Mouse (Mus musculus): ENCODE measurements around the gene Snx33. TPM values are rescaled to one million over a fixed set of nuclear protein-coding genes. Genes with fewer than 3 reads are reported as not detected.
"Not testable (repeated sequence)": the region's sequence is repeated elsewhere in the genome, so short reads cannot be mapped to it uniquely, and the experiment has no call there.

Gene Snx33
- polyA plus RNA-seq, 2 experiments = 0.66 to 0.74 TPM

GRCm38 (mm10) chr9:56947481-56947880 lies 19.3 kb upstream of the Snx33 start:
- H3K36me3 ChIP-seq (replicated peaks; ENCODE audit: control insufficient read depth, insufficient read depth, low read depth); H3K9ac ChIP-seq (replicated peaks); H3K27ac ChIP-seq; H3K4me2 ChIP-seq (ENCODE audit: low read depth); H3K9me3 ChIP-seq (ENCODE audit: control insufficient read depth, low read length); H3K27me3 ChIP-seq (ENCODE audit: control insufficient read depth, insufficient read depth, low read length); H3K4me3 ChIP-seq (ENCODE audit: insufficient read depth in 1 of 2, low read depth in 2 of 2, low read length in 2 of 2); DNase-seq (ENCODE audit: low read depth in 3 of 3, low spot score in 3 of 3); ATAC-seq (ENCODE audit: insufficient read depth): not testable (repeated sequence)
- peaks cover 8 to 11% of the 10 kb centered on the region in 2 experiments for H3K4me1 ChIP-seq (replicated peaks; ENCODE audit: control insufficient read depth in 2 of 2, insufficient read depth in 2 of 2, low read length in 1 of 2)
- WGBS (ENCODE audit: insufficient replicate concordance) = 18% methylated on average over 3 of the region's 3 CpGs
- TF ChIP-seq CTCF (IDR thresholded peaks at IDR 0.05; ENCODE audit: low read depth) = peak; percentile 72

GRCm38 (mm10) chr9:56938374-56938773 lies 10.2 kb upstream of the Snx33 start:
- DNase-seq (ENCODE audit: low read depth in 3 of 3, low spot score in 3 of 3) = no peak
- Histone ChIP-seq H3K27ac (no peak overlapping the region), H3K36me3 (replicated peaks; ENCODE audit: control insufficient read depth, insufficient read depth, low read depth) (no peaks in the 10 kb centered on the region; the same call in 1 of the 2 replicates), H3K9ac (replicated peaks) (peak overlapping the region; percentile 79), H3K4me1 (replicated peaks; ENCODE audit: control insufficient read depth in 2 of 2, insufficient read depth in 2 of 2, low read length in 1 of 2) (peaks cover 7 to 11% of the 10 kb centered on the region in 2 experiments; a peak in 3 of 4 replicates), H3K27me3 (ENCODE audit: control insufficient read depth, insufficient read depth, low read length) (no peaks in the 10 kb centered on the region), H3K4me3 (ENCODE audit: insufficient read depth in 1 of 2, low read depth in 2 of 2, low read length in 2 of 2) (peak overlapping the region; percentile 68), H3K9me3 (ENCODE audit: control insufficient read depth, low read length) (no peaks in the 10 kb centered on the region), H3K4me2 (ENCODE audit: low read depth) (peak overlapping the region; percentile 77)
- 0% methylated on average over 7 of the region's 7 CpGs for WGBS (ENCODE audit: insufficient replicate concordance)
- TF ChIP-seq EP300 (IDR thresholded peaks at IDR 0.05; ENCODE audit: low read depth) = no peak
- no peak for TF ChIP-seq CTCF (IDR thresholded peaks at IDR 0.05; ENCODE audit: low read depth)
- no peak for ATAC-seq (ENCODE audit: insufficient read depth)

GRCm38 (mm10) chr9:56937223-56938160 lies 9.3 kb upstream of the Snx33 start, which contains the start of gene Imp3:
Gene Imp3 (plus strand): TSS chr9:56937475.
- peak; percentile 91 for ATAC-seq (ENCODE audit: insufficient read depth)
- under 1% methylated on average over 73 of the region's 73 CpGs for WGBS (ENCODE audit: insufficient replicate concordance)

GRCm38 (mm10) chr9:56936861-56937222 lies 8.7 kb upstream of the Snx33 start:
- Histone ChIP-seq H3K9me3 (ENCODE audit: control insufficient read depth, low read length) (no peaks in the 10 kb centered on the region), H3K27me3 (ENCODE audit: control insufficient read depth, insufficient read depth, low read length) (no peaks in the 10 kb centered on the region), H3K36me3 (replicated peaks; ENCODE audit: control insufficient read depth, insufficient read depth, low read depth) (no peaks in the 10 kb centered on the region; the same call in 1 of the 2 replicates), H3K27ac (peak overlapping the region; percentile 67), H3K9ac (replicated peaks) (peak overlapping the region; percentile 62), H3K4me1 (replicated peaks; ENCODE audit: control insufficient read depth in 2 of 2, insufficient read depth in 2 of 2, low read length in 1 of 2) (peaks cover 7 to 11% of the 10 kb centered on the region in 2 experiments; a peak in 3 of 4 replicates), H3K4me3 (ENCODE audit: insufficient read depth in 1 of 2, low read depth in 2 of 2, low read length in 2 of 2) (peak overlapping the region; percentile 63 to 68), H3K4me2 (ENCODE audit: low read depth) (peak overlapping the region; percentile 90)
- TF ChIP-seq CTCF (IDR thresholded peaks at IDR 0.05; ENCODE audit: low read depth) = no peak
- no peak for TF ChIP-seq EP300 (IDR thresholded peaks at IDR 0.05; ENCODE audit: low read depth)
- 12% methylated on average over 6 of the region's 6 CpGs for WGBS (ENCODE audit: insufficient replicate concordance)
- ATAC-seq (ENCODE audit: insufficient read depth) (no peak), DNase-seq (ENCODE audit: low read depth in 3 of 3, low spot score in 3 of 3) (no peak)

More at GRCm38 (mm10) chr9:56937223-56938160, 9.3 kb upstream of the Snx33 start, which contains the start of gene Imp3:
- Histone ChIP-seq H3K36me3 (replicated peaks; ENCODE audit: control insufficient read depth, insufficient read depth, low read depth) (no peaks in the 10 kb centered on the region; the same call in 1 of the 2 replicates), H3K27me3 (ENCODE audit: control insufficient read depth, insufficient read depth, low read length) (no peaks in the 10 kb centered on the region), H3K27ac (peak within 1 kb of the TSS; percentile 67), H3K4me1 (replicated peaks; ENCODE audit: control insufficient read depth in 2 of 2, insufficient read depth in 2 of 2, low read length in 1 of 2) (peaks cover 7 to 11% of the 10 kb centered on the region in 2 experiments; a peak in 3 of 4 replicates), H3K4me3 (ENCODE audit: insufficient read depth in 1 of 2, low read depth in 2 of 2, low read length in 2 of 2) (peak within 1 kb of the TSS; percentile 68), H3K4me2 (ENCODE audit: low read depth) (peak within 1 kb of the TSS; percentile 90), H3K9me3 (ENCODE audit: control insufficient read depth, low read length) (no peaks in the 10 kb centered on the region), H3K9ac (replicated peaks) (peak within 1 kb of the TSS; percentile 79)
- peak; percentile 93 to 95 (median 95) for DNase-seq (ENCODE audit: low read depth in 3 of 3, low spot score in 3 of 3)
- TF ChIP-seq CTCF (IDR thresholded peaks at IDR 0.05; ENCODE audit: low read depth) = peak; percentile 46; the same call in 1 of the 2 replicates
- TF ChIP-seq EP300 (IDR thresholded peaks at IDR 0.05; ENCODE audit: low read depth) = no peak

- TF ChIP-seq EP300 (IDR thresholded peaks at IDR 0.05; ENCODE audit: low read depth) = no peak
- TF ChIP-seq CTCF (IDR thresholded peaks at IDR 0.05; ENCODE audit: low read depth) = no peak
- DNase-seq (ENCODE audit: low read depth in 3 of 3, low spot score in 3 of 3) (no peak), ATAC-seq (ENCODE audit: insufficient read depth) (no peak)
- WGBS (ENCODE audit: insufficient replicate concordance) = 40% methylated on average over 1 of the region's 1 CpGs
- no peak overlapping the region for H3K4me3 ChIP-seq (ENCODE audit: insufficient read depth in 1 of 2, low read depth in 2 of 2, low read length in 2 of 2)
- H3K4me2 ChIP-seq (ENCODE audit: low read depth) = no peak overlapping the region
- H3K36me3 ChIP-seq (replicated peaks; ENCODE audit: control insufficient read depth, insufficient read depth, low read depth) = no peaks in the 10 kb centered on the region
- H3K9ac ChIP-seq (replicated peaks) = no peak overlapping the region
- no peaks in the 10 kb centered on the region; the same call in 1 of the 2 replicates for H3K27me3 ChIP-seq (ENCODE audit: control insufficient read depth, insufficient read depth, low read length)
- no peaks in the 10 kb centered on the region for H3K4me1 ChIP-seq (replicated peaks; ENCODE audit: control insufficient read depth in 2 of 2, insufficient read depth in 2 of 2, low read length in 1 of 2)
- no peaks in the 10 kb centered on the region for H3K9me3 ChIP-seq (ENCODE audit: control insufficient read depth, low read length)
- H3K27ac ChIP-seq = no peak overlapping the region
Measured at GRCm38 (mm10) chr9:56930556-56930955, 2.4 kb upstream of the Snx33 start.
